18 mouse cellular contexts compared by ENCODE assay signal in the genomic region with DNA sequence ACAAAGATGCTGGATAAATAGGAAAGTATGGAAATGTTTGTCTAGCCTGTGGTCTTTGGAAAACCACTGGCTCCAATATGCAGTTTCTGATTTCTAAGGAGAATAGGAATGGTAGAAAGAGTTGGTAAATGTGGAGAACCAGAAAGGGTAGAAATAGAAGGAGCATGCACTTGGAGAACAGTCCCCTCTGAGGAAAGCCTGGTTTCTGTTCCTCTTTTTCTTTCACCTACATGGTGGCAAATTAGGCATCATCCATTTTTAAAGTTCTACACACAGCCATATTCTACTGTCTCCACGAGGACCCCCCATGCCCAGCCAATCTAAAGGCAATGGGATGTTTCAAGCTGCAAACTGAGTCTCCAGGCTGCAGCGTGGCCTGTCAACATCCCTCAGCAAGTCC.
"Had no signal": no experiment of that assay in that cellular context is flagged by ENCODE, and none has a peak within 500 bp of the region (broad histone marks: within the 10 kb centered on the region; RNA-seq: fewer than 3 reads in every experiment).

No protein-coding gene starts in this region.

- H3K27me3 ChIP-seq: midbrain, embryonic 13.5 days; midbrain, embryonic 15.5 days; neural tube, embryonic 12.5 days; stomach, embryonic 15.5 days had no signal

- H3K9ac ChIP-seq: liver, embryonic 14.5 days; lung, embryonic 14.5 days; midbrain, embryonic 13.5 days; midbrain, embryonic 15.5 days; neural tube, embryonic 12.5 days; stomach, embryonic 15.5 days had no signal

- H3K4me3 ChIP-seq: megakaryocyte, embryonic 14.5 days; midbrain, embryonic 13.5 days; midbrain, embryonic 15.5 days; neural tube, embryonic 12.5 days; stomach, embryonic 15.5 days had no signal

- H3K4me2 ChIP-seq: lung, embryonic 14.5 days; midbrain, embryonic 11.5 days; midbrain, embryonic 13.5 days; midbrain, embryonic 15.5 days; neural tube, embryonic 12.5 days; stomach, embryonic 15.5 days had no signal

- H3K27ac ChIP-seq: liver, embryonic 14.5 days; midbrain, embryonic 13.5 days; midbrain, embryonic 15.5 days; neural tube, embryonic 12.5 days; stomach, embryonic 15.5 days; stomach, postnatal 0 days had no signal

- H3K36me3 ChIP-seq: midbrain, embryonic 15.5 days; stomach, embryonic 15.5 days had no signal

- DNase-seq: lung, adult 18-20 months; lung, embryonic 14.5 days; lung, postnatal 10 days; lung, postnatal 4 days; right cerebral cortex, postnatal 25 days; right cerebral cortex, postnatal 4 days; spleen, adult 18-20 months; thymus, adult 2 months; thymus, postnatal 25 days; thymus, postnatal 4 days had no signal

- H3K4me1 ChIP-seq: midbrain, embryonic 15.5 days; stomach, embryonic 15.5 days had no signal

- H3K9me3 ChIP-seq: megakaryocyte, embryonic 14.5 days; midbrain, embryonic 13.5 days; midbrain, embryonic 15.5 days; neural tube, embryonic 12.5 days; stomach, embryonic 15.5 days had no signal

- ATAC-seq: midbrain, embryonic 13.5 days; midbrain, embryonic 15.5 days had no signal
